Mouse (Mus musculus) liver, adult 2 months (tissue): ENCODE results near the gene Mfng.

Source experiments
- CTCF ChIP-seq: fragments of 200-500 bp; IDR thresholded peaks from 2 replicates; pipeline ENCODE4 v1.5.1; 2011; ENCODE audit warnings: low read depth, low read length, control low read depth
- POLR2A ChIP-seq: fragments of 200-500 bp; IDR thresholded peaks from 2 replicates; pipeline ENCODE4 v1.6.1; 2011; ENCODE audit warnings: low read length, control low read depth; ENCODE audit not compliant: insufficient read depth; ENCODE audit errors: extremely low read depth

DNA sequence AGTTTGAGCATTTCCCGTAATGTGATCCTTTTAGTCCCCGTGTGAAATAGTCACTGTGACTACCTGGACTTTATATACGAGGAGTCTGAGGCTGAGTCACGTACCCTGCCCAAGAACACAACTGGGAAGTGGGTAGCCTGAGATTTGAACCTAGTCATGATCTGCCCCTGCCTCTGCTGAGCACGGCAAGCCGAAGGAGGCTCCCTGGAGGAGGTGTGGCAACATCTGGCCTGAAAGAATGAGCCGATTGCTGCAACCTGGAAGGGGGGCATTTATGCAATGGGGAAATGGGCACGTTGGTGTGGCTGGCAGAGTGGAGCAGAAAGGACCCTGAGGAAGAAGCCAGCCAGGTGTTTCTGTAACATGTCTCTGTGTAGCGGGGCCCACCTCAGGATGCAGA is 36.5 kb upstream of the Mfng start:
- no peak for TF ChIP-seq CTCF
- no peak for TF ChIP-seq POLR2A
